Mouse (Mus musculus) liver, embryonic 11.5 days (tissue): Measurements from ENCODE around the gene Pin1. TPM values are rescaled to one million over a fixed set of nuclear protein-coding genes. Genes with fewer than 3 reads are reported as not detected.
"Not testable (repeated sequence)": the region's sequence is repeated elsewhere in the genome, so short reads cannot be mapped to it uniquely, and the experiment has no call there.

Source experiments
- ATAC-seq: fragments of 200-750 bp; cut with Nextera tagmentation; replicated peaks from 2 replicates; pipeline ENCODE4 v1.8.0; 2017; ENCODE audit warnings: moderate number of reproducible peaks, mild to moderate bottlenecking, moderate TSS enrichment, moderate library complexity; ENCODE audit not compliant: low FRiP score
- DNase-seq: peaks from one replicate; pipeline ENCODE4 v3.0.0-alpha.2; 2017; ENCODE audit warnings: low spot score
- H3K27ac ChIP-seq: fragments of 300-500 bp; sonication (generic); 2 replicates; pipeline ENCODE4 v1.5.1; 2014; ENCODE audit warnings: mild to moderate bottlenecking, low read depth, low read length, control low read depth
- H3K27me3 ChIP-seq: fragments of 300-500 bp; sonication (generic); replicated peaks from 2 replicates; pipeline ENCODE4 v1.6.1; 2014; ENCODE audit warnings: low read length, mixed read lengths; ENCODE audit not compliant: control insufficient read depth, insufficient read depth
- H3K36me3 ChIP-seq: fragments of 300-500 bp; sonication (generic); 2 replicates; pipeline ENCODE4 v1.6.1; 2014; ENCODE audit warnings: mild to moderate bottlenecking, low read length, moderate library complexity, mixed read lengths; ENCODE audit not compliant: control insufficient read depth, insufficient read depth
- H3K4me1 ChIP-seq: fragments of 300-500 bp; sonication (generic); replicated peaks from 2 replicates; pipeline ENCODE4 v1.6.1; 2014; ENCODE audit warnings: low read length, mixed read lengths; ENCODE audit not compliant: control insufficient read depth, insufficient read depth
- H3K4me2 ChIP-seq: fragments of 300-500 bp; sonication (generic); 2 replicates; pipeline ENCODE4 v1.6.1; 2014; ENCODE audit warnings: mild to moderate bottlenecking, control low read depth, moderate library complexity
- H3K4me3 ChIP-seq: fragments of 300-500 bp; sonication (generic); 2 replicates; pipeline ENCODE4 v1.5.1; 2014; ENCODE audit warnings: low read depth, low read length, control low read depth
- H3K9ac ChIP-seq: fragments of 300-500 bp; sonication (generic); 2 replicates; pipeline ENCODE4 v1.6.1; 2014; ENCODE audit warnings: low read depth, low read length, control low read depth
- H3K9me3 ChIP-seq: fragments of 300-500 bp; sonication (generic); 2 replicates; pipeline ENCODE4 v1.6.1; 2016; ENCODE audit warnings: low read length, inconsistent platforms, mixed read lengths; ENCODE audit not compliant: control insufficient read depth
- WGBS: fragments of 180-500 bp; shearing (Covaris S2); extraction: QIAGEN DNeasy Blood & Tissue Kit; methylation state at CpG from one replicate; pipeline ENCODE4 v1.1.7; 2014; 5-methylcytosine and 5-hydroxymethylcytosine counted together
- polyA plus RNA-seq: library from polyadenylated mRNA; unstranded; fragments of >200 nt; fragmentation: Nextera tagmentation; extraction: Ambion mirVana; gene quantifications from 2 replicates; pipeline ENCODE4 v1.2.1, GENCODE M21; 2014

The Pin1 gene
- polyA plus RNA-seq: 58.8 and 59.7 TPM in 2 replicates

- Histone ChIP-seq H3K36me3 (peaks cover 25% of the 10 kb centered on the region), H3K4me3 (peak within 1 kb of the TSS; percentile 94), H3K27ac (peak within 1 kb of the TSS; percentile 53; the same call in 1 of the 2 replicates), H3K27me3 (no peaks in the 10 kb centered on the region), H3K9me3 (no peaks in the 10 kb centered on the region), H3K4me2 (peak within 1 kb of the TSS; percentile 86), H3K4me1 (peaks cover 17% of the 10 kb centered on the region), H3K9ac (peak within 1 kb of the TSS; percentile 91)
- 0% methylated on average over 45 of the region's 45 CpGs for WGBS
- ATAC-seq (peak; percentile 98), DNase-seq (peak; percentile 95)
Observed at GRCm38 (mm10) chr9:20651602-20652259, at the start of gene Pin1. TSS of gene Pin1 (plus strand) at chr9:20652095.

DNA sequence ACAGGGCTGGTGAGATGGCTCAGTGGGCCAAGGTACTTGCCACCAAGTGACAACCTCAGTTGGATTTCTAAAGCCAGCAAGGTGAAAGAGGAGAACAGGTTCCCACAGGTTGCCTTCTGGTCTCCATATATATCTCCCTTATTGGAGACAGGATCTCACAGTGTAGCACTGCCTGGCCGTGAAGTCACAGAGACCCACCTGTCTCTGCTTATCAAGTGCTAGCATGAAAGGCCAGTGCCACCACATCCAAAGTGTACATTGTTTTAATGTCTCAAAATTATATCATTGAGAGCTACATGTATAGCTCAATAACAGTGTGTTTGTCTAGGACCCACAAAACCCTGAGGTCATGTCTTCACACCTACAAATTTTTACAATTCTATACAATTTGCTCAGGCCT lies 45.6 kb upstream of the Pin1 start:
- Histone ChIP-seq H3K4me3 (no peak overlapping the region), H3K27me3 (no peaks in the 10 kb centered on the region), H3K4me2 (peak overlapping the region; percentile 67; the same call in 1 of the 2 replicates), H3K36me3 (no peaks in the 10 kb centered on the region; the same call in 1 of the 2 replicates), H3K4me1 (peaks cover 3% of the 10 kb centered on the region; the same call in 1 of the 2 replicates), H3K27ac (no peak overlapping the region), H3K9ac (no peak overlapping the region), H3K9me3 (peaks cover 3% of the 10 kb centered on the region)
- no peak for ATAC-seq
- no peak for DNase-seq
- WGBS: 82% methylated on average over 1 of the region's 1 CpGs

DNA sequence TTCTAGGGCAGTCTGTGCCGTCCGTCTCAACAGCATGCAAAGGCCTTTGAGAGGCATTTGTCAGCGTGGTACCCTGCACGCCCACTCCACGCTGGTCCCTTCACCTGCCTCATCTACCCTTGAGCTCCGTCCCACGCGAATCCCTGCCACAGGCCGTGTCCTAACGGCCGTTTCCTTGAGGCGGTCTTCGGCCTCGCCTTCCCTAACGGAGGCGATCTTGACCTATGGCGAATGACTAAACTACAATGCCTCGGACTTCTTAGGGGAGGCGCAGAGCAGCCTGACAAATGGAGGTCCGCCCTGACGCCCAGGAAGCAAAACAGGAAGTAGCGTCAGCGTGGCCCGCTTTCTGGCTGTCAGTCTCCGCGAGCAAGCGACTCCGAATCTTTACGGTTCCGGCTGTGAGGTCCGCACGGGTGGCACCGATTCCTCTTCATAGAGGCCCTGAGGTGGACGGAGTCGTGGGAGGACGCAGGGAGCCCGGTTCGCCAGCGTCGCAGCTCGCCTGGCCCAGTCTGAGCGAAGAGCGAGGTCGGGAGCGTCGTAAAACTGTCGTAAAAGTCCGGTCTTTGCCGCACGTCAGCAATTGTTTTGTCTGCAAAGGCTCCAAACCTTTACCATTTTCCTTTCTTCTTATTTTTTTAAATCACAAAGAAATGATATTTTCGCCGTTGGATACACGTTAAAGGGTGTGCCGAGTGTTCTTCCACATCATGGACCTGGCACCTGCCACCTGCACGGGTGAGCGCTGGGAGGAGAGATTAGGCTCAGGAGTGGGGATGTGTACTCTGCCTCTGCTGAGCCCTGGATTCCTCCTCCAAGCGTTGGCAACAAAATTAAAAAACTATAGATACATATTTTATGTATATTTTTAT lies 44.6 kb upstream of the Pin1 start:
- H3K9me3 ChIP-seq: peaks cover 3% of the 10 kb centered on the region
- H3K9ac ChIP-seq: peak overlapping the region; percentile 84
- DNase-seq (peak; percentile 95), ATAC-seq (peak; percentile 83)
- peak overlapping the region; percentile 63 for H3K4me3 ChIP-seq
- WGBS: under 1% methylated on average over 57 of the region's 57 CpGs
- no peaks in the 10 kb centered on the region; the same call in 1 of the 2 replicates for H3K36me3 ChIP-seq
- peak overlapping the region; percentile 81 for H3K27ac ChIP-seq
- H3K4me2 ChIP-seq: peak overlapping the region; percentile 67
- H3K4me1 ChIP-seq: peaks cover 3% of the 10 kb centered on the region; the same call in 1 of the 2 replicates
- no peaks in the 10 kb centered on the region for H3K27me3 ChIP-seq

DNA sequence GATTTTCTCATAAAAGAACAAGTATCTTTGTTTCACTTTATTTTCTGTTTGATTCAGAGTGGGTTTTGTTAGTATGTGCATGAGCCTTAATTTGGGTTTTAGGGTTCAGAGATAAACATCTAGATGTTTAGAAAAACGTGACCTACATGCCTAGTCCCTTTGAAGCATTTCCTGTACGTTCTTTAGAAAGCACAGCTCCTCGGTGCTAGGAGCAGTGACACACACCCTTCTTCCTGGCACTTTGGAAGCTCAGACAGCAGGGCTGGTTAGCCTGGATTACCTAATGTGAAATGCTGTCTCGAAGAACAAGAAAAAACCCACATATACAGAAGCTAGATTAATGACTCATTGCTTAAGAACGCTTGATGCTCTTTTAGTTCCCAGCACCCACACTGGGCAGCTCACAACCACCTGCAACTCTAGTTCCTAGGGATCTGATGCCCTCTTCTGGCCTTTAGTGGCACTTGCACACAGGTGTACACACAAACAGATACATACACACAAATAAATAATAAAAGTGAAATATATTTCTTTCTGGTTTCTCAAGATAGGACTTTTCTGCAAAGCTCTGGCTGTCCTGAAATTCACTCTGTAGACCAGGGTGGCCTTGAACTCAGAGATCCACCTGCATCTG lies 41.9 kb upstream of the Pin1 start:
- no peak for ATAC-seq
- no peak for DNase-seq
- H3K4me3 ChIP-seq: no peak overlapping the region

DNA sequence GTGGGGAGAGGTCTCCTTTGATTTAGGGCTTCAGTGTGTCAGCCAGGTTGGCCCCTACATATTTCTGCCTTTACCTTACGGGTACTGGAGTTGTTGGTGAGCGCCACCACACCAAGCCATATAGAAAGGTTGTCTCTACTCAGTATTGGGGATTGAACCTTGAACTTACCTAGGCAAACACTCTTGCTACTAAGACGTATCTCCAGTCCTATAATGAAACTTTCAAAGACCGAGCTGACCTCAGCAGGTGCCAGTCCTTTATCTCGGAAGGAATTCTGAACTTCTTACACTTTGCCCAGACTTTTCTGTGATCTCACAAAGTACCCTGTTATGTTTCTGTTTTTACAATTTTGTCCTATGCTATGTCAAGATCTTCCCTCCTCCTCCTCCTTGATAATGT lies 39.9 kb upstream of the Pin1 start:
- ATAC-seq (no peak), DNase-seq (no peak)
- Histone ChIP-seq H3K4me3 (no peak overlapping the region), H3K4me1 (no peaks in the 10 kb centered on the region), H3K27me3 (no peaks in the 10 kb centered on the region), H3K4me2 (no peak overlapping the region), H3K9ac (no peak overlapping the region), H3K9me3 (peaks cover 3% of the 10 kb centered on the region), H3K36me3 (no peaks in the 10 kb centered on the region; the same call in 1 of the 2 replicates), H3K27ac (no peak overlapping the region)
- 73% methylated on average over 5 of the region's 5 CpGs for WGBS

More for the DNA sequence above, 41.9 kb upstream of the Pin1 start:
- peaks cover 3% of the 10 kb centered on the region; the same call in 1 of the 2 replicates for H3K4me1 ChIP-seq
- no peaks in the 10 kb centered on the region; the same call in 1 of the 2 replicates for H3K36me3 ChIP-seq
- peaks cover 3% of the 10 kb centered on the region for H3K9me3 ChIP-seq
- 84% methylated on average over 5 of the region's 5 CpGs for WGBS
- no peak overlapping the region for H3K4me2 ChIP-seq
- H3K27me3 ChIP-seq: no peaks in the 10 kb centered on the region
- no peak overlapping the region for H3K27ac ChIP-seq
- no peak overlapping the region for H3K9ac ChIP-seq

DNA sequence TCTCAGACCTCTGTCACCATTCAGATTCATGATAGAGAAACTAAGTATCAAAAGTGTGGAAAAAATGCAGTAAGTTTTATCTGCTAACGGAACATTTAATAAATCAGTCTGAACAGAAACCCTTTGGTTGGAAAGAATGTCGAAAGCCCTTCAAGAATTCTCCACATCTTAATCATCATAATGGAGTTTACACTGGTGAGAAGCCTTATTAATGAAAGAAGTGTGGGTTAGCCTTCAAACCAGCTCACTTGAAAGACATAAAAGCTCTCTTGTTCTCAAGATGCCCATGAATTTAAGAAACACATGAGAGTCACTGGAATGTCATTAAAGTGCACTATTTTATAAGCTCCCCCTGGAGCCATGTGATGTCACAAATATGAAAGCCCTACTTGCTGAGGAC lies 35.2 kb upstream of the Pin1 start:
- Histone ChIP-seq H3K4me1 (no peaks in the 10 kb centered on the region), H3K9ac (no peak overlapping the region), H3K27me3 (no peaks in the 10 kb centered on the region), H3K9me3 (no peaks in the 10 kb centered on the region), H3K4me2 (no peak overlapping the region), H3K27ac (no peak overlapping the region), H3K36me3 (no peaks in the 10 kb centered on the region), H3K4me3 (no peak overlapping the region)
- WGBS: 82% methylated on average over 2 of the region's 2 CpGs
- DNase-seq (no peak), ATAC-seq (no peak)

DNA sequence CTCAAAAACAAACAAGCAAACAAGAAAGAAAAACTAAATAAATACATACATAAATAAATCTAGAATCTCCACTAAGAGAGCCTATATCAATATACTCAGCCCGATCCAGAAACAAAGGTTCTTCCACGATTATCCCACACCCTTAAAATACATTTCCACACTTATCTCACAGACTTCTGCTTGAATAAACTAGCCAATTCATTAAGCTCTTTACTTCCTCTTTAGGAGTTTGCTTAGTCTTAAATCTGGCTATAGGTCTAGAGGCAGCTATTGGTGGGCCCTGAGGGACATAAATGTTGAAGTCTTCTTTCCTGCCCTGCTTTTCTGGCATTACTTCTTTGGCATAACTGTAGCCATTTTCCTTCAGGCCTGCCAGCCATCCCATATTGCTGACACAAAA lies 20.6 kb upstream of the Pin1 start:
- WGBS: 88% methylated on average over 2 of the region's 2 CpGs
- no peaks in the 10 kb centered on the region for H3K4me1 ChIP-seq
- H3K36me3 ChIP-seq: no peaks in the 10 kb centered on the region
- DNase-seq: no peak
- ATAC-seq: no peak
- H3K27me3 ChIP-seq: no peaks in the 10 kb centered on the region
- no peak overlapping the region for H3K4me3 ChIP-seq
- H3K27ac ChIP-seq: no peak overlapping the region
- H3K4me2 ChIP-seq: no peak overlapping the region
- H3K9ac ChIP-seq: no peak overlapping the region
- H3K9me3 ChIP-seq: no peaks in the 10 kb centered on the region

- DNase-seq, H3K9me3 ChIP-seq, H3K27ac ChIP-seq, H3K4me2 ChIP-seq, ATAC-seq, H3K4me1 ChIP-seq, H3K4me3 ChIP-seq, H3K36me3 ChIP-seq, H3K27me3 ChIP-seq, H3K9ac ChIP-seq: not testable (repeated sequence)
- WGBS: 86% methylated on average over 8 of the region's 8 CpGs
Observed at GRCm38 (mm10) chr9:20635676-20636075, 16.2 kb upstream of the Pin1 start.
